In the genomic region with DNA sequence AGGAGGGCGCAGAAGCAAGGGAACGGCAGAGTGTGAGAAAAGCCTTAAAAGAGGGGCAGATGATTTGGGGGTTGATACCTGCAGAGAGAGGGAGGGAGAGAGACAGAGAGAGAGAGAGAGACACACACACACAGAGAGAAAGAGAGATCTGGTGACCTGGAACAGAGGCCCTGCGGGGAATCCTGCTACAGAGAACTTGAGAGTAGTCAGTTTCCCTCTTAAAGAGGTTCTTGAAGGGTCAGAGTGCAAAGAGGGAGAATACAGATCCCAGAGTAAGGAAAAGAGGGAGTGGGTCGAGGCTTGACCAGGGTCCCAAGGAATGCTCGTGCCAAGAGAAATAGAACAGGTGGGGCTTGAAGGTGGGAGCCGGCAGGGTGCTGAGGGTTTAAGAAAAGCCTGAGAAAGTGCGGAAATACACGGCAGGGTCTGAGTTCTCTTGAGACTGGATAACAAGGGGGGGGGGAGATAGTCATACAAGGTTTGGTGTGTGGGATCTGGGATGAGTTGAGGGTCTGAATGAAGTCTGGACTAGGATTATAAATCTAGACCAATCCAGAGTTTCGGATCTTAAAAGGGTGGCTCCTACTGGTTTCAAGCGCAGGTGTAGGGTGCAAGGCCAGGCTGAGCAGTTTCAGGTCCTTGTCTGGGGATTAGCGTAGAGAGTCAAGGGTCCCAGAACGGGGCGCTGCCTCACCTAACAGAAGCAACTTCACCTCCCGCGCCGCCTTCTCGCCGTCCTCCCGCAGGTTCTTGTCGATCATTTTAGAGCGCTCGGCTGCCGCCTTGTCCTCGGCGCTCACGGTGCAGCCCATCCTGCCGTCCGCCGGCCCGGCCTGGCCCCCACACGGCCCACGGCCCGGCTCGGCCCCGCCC, we compare ENCODE assay signal across 9 mouse cellular contexts. TPM values are rescaled to one million over a fixed set of nuclear protein-coding genes. Genes with fewer than 3 reads are reported as not detected.
DNase-seq lines count a peak whose midpoint lies in the region; ATAC-seq lines count a peak whose summit lies in the region.
"Had no signal": no experiment of that assay in that cellular context is flagged by ENCODE, and none has a peak within 500 bp of the region (broad histone marks: within the 10 kb centered on the region; RNA-seq: fewer than 3 reads in every experiment).

No protein-coding gene starts in this region.

- 0 out of 2 replicates have a peak, but pooled peaks cover 4% of the 10 kb centered on the region for H3K36me3 ChIP-seq in intestine, embryonic 15.5 days
- no peaks in the 10 kb centered on the region for H3K36me3 ChIP-seq in neural tube, embryonic 14.5 days (ENCODE audit: control insufficient read depth, insufficient read depth, low read length)

- peak overlapping the region; percentile 94 for H3K4me2 ChIP-seq in intestine, embryonic 15.5 days (replicated peaks)
- H3K4me2 ChIP-seq in neural tube, embryonic 14.5 days (ENCODE audit: low read depth, low read length): peak overlapping the region; percentile 99

- peak; percentile 16 for ATAC-seq in intestine, embryonic 15.5 days
- no peak for ATAC-seq in neural tube, embryonic 14.5 days (ENCODE audit: low read depth)
- no peak for ATAC-seq in inflammation-experienced regulatory T-cells, adult 6 months

- H3K27me3 ChIP-seq in intestine, embryonic 15.5 days (replicated peaks): no peaks in the 10 kb centered on the region
- no peaks in the 10 kb centered on the region for H3K27me3 ChIP-seq in neural tube, embryonic 14.5 days (ENCODE audit: control insufficient read depth, insufficient read depth, low read length)

- no peaks in the 10 kb centered on the region for H3K9me3 ChIP-seq in intestine, embryonic 15.5 days
- H3K9me3 ChIP-seq in neural tube, embryonic 14.5 days (ENCODE audit: control insufficient read depth, low read length): no peaks in the 10 kb centered on the region

- WGBS in intestine, embryonic 15.5 days: under 1% methylated on average over 35 of the region's 35 CpGs
- under 1% methylated on average over 35 of the region's 35 CpGs for WGBS in neural tube, embryonic 14.5 days

- peak overlapping the region; percentile 91 for H3K4me3 ChIP-seq in intestine, embryonic 15.5 days (replicated peaks)
- peak overlapping the region; percentile 88 for H3K4me3 ChIP-seq in neural tube, embryonic 14.5 days (ENCODE audit: low read depth, low read length)

- H3K27ac ChIP-seq in intestine, embryonic 15.5 days: peak overlapping the region; percentile 88
- H3K27ac ChIP-seq in neural tube, embryonic 14.5 days (ENCODE audit: low read depth, low read length): peak overlapping the region; percentile 90

- peak overlapping the region; percentile 98 for H3K9ac ChIP-seq in intestine, embryonic 15.5 days
- H3K9ac ChIP-seq in neural tube, embryonic 14.5 days (replicated peaks; ENCODE audit: low read depth, low read length): peak overlapping the region; percentile 82

- H3K4me1 ChIP-seq in intestine, embryonic 15.5 days (replicated peaks): peaks cover 45% of the 10 kb centered on the region
- peaks cover 50% of the 10 kb centered on the region for H3K4me1 ChIP-seq in neural tube, embryonic 14.5 days (ENCODE audit: control insufficient read depth, insufficient read depth, low read length)

- peak; percentile 25 for DNase-seq in adrenal gland, postnatal 10 days
- DNase-seq in adrenal gland, adult 2 months: no peak
- peak; percentile 40 to 50 for DNase-seq in spleen, postnatal 10 days (ENCODE audit: low spot score in 2 of 2)
- no peak for DNase-seq in spleen, adult 12 weeks (ENCODE audit: low spot score)
- DNase-seq in layer of hippocampus, adult 11-12 months (ENCODE audit: low spot score): no peak

RNA-seq across cellular contexts. Expression of a gene that starts 0.5 kb away (rescaled TPM):
- total RNA-seq in adrenal gland, postnatal 10 days (2021): 100 to 1,000 TPM; 292 to 327 TPM
- 100 to 1,000 TPM; 198 to 278 TPM for total RNA-seq in adrenal gland, adult 2 months (2021)
- 330 and 345 TPM in 2 replicates for polyA plus RNA-seq in adrenal gland, adult 2 months (2012; rRNA removed)
- polyA plus RNA-seq in intestine, embryonic 15.5 days (2015; fragmentation: Nextera tagmentation; extraction: Ambion mirVana): 334 and 335 TPM in 2 replicates
- 234 and 258 TPM in 2 replicates for polyA plus RNA-seq in neural tube, embryonic 14.5 days (2014; fragmentation: Nextera tagmentation; extraction: Ambion mirVana)
- 100 to 1,000 TPM; 136 to 264 (median 154) TPM for polyA plus RNA-seq in inflammation-experienced regulatory T-cells, adult 6 months (2017; shearing (Covaris generic))

RNA-seq across cellular contexts. Expression of a gene that starts 25.6 kb away (rescaled TPM):
- total RNA-seq in adrenal gland, postnatal 10 days (2021): 10 to 100 TPM in 1 of 2 experiments, 1 to 10 TPM in 1; 9.5 to 13.2 TPM
- total RNA-seq in adrenal gland, adult 2 months (2021): 1 to 10 TPM; 3.7 to 4.1 TPM
- polyA plus RNA-seq in adrenal gland, adult 2 months (2012; rRNA removed): 8.3 and 10.4 TPM in 2 replicates
- polyA plus RNA-seq in intestine, embryonic 15.5 days (2015; fragmentation: Nextera tagmentation; extraction: Ambion mirVana): 34.7 and 37.5 TPM in 2 replicates
- 2.8 and 5.3 TPM in 2 replicates for polyA plus RNA-seq in neural tube, embryonic 14.5 days (2014; fragmentation: Nextera tagmentation; extraction: Ambion mirVana)
- polyA plus RNA-seq in inflammation-experienced regulatory T-cells, adult 6 months (2017; shearing (Covaris generic)): not detected

RNA-seq across cellular contexts. Expression of a gene that starts 34.7 kb away (rescaled TPM):
- 10 to 100 TPM; 42.0 to 95.1 TPM for total RNA-seq in adrenal gland, postnatal 10 days (2021)
- total RNA-seq in adrenal gland, adult 2 months (2021): 1 to 10 TPM in 1 of 2 experiments, under 1 TPM in 1; 0.48 to 2.7 TPM
- polyA plus RNA-seq in adrenal gland, adult 2 months (2012; rRNA removed): 1.7 and 4.1 TPM in 2 replicates
- 8.4 and 16.0 TPM in 2 replicates for polyA plus RNA-seq in intestine, embryonic 15.5 days (2015; fragmentation: Nextera tagmentation; extraction: Ambion mirVana)
- polyA plus RNA-seq in neural tube, embryonic 14.5 days (2014; fragmentation: Nextera tagmentation; extraction: Ambion mirVana): 31.3 and 36.6 TPM in 2 replicates
- not detected for polyA plus RNA-seq in inflammation-experienced regulatory T-cells, adult 6 months (2017; shearing (Covaris generic))

RNA-seq across cellular contexts. Expression of a gene that starts 44.9 kb away (rescaled TPM):
- under 1 TPM; 0.33 to 0.42 TPM for total RNA-seq in adrenal gland, postnatal 10 days (2021)
- total RNA-seq in adrenal gland, adult 2 months (2021): under 1 TPM in 1 of 2 experiments, not detected in 1; 0.37 TPM
- polyA plus RNA-seq in adrenal gland, adult 2 months (2012; rRNA removed): 0.10 and 0.16 TPM in 2 replicates
- 0.82 and 1.9 TPM in 2 replicates for polyA plus RNA-seq in intestine, embryonic 15.5 days (2015; fragmentation: Nextera tagmentation; extraction: Ambion mirVana)
- 1.4 and 2.7 TPM in 2 replicates for polyA plus RNA-seq in neural tube, embryonic 14.5 days (2014; fragmentation: Nextera tagmentation; extraction: Ambion mirVana)
- polyA plus RNA-seq in inflammation-experienced regulatory T-cells, adult 6 months (2017; shearing (Covaris generic)): 1 to 10 TPM in 1 of 3 experiments, under 1 TPM in 1, not detected in 1; 0.58 to 1.1 TPM
- total RNA-seq: heart, postnatal 36 days had no signal

RNA-seq across cellular contexts. Expression of a gene that starts 47.2 kb away (rescaled TPM):
- total RNA-seq in adrenal gland, postnatal 10 days (2021): 10 to 100 TPM; 37.4 to 40.9 TPM
- 10 to 100 TPM; 36.0 to 41.7 TPM for total RNA-seq in adrenal gland, adult 2 months (2021)
- polyA plus RNA-seq in adrenal gland, adult 2 months (2012; rRNA removed): 67.3 and 80.0 TPM in 2 replicates
- 66.4 and 81.9 TPM in 2 replicates for polyA plus RNA-seq in intestine, embryonic 15.5 days (2015; fragmentation: Nextera tagmentation; extraction: Ambion mirVana)
- polyA plus RNA-seq in neural tube, embryonic 14.5 days (2014; fragmentation: Nextera tagmentation; extraction: Ambion mirVana): 15.0 and 17.8 TPM in 2 replicates
- 10 to 100 TPM; 13.7 to 32.0 (median 31.7) TPM for polyA plus RNA-seq in inflammation-experienced regulatory T-cells, adult 6 months (2017; shearing (Covaris generic))

Comparison
In these comparisons a context has a peak if more than half of its experiments do, and no peak if none do; other contexts are left out.
1. DNase-seq: peak in adrenal gland, postnatal 10 days (single experiment) and spleen, postnatal 10 days (2 of 2); none in adrenal gland, adult 2 months (single experiment), spleen, adult 12 weeks (single experiment) and layer of hippocampus, adult 11-12 months (single experiment).